Mouse (Mus musculus): ENCODE data around the gene Dab2ip. TPM values are rescaled to one million over a fixed set of nuclear protein-coding genes. Genes with fewer than 3 reads are reported as not detected.

Dab2ip gene
- polyA plus RNA-seq, 1 experiment from 2014 or later: 62.4 TPM

GRCm38 (mm10) chr2:35692272-35692900 lies 134.3 kb downstream of the Dab2ip start:
- H3K4me2 ChIP-seq: no peak overlapping the region
- H3K9ac ChIP-seq (replicated peaks): no peak overlapping the region
- H3K27ac ChIP-seq (replicated peaks): peak overlapping the region; percentile 46; the same call in 1 of the 2 replicates
- ATAC-seq (ENCODE audit: low FRiP score): no peak
- H3K4me3 ChIP-seq (replicated peaks): no peak overlapping the region
- WGBS: 90% methylated on average over 11 of the region's 11 CpGs
- no peaks in the 10 kb centered on the region for H3K27me3 ChIP-seq (replicated peaks)
- H3K4me1 ChIP-seq: peaks cover 92% of the 10 kb centered on the region
- no peaks in the 10 kb centered on the region for H3K9me3 ChIP-seq (replicated peaks)
- H3K36me3 ChIP-seq: no peaks in the 10 kb centered on the region

- Histone ChIP-seq H3K9ac (replicated peaks) (no peak overlapping the region), H3K36me3 (no peaks in the 10 kb centered on the region), H3K27me3 (replicated peaks) (no peaks in the 10 kb centered on the region), H3K9me3 (replicated peaks) (no peaks in the 10 kb centered on the region), H3K4me1 (peaks cover 87% of the 10 kb centered on the region), H3K4me3 (replicated peaks) (no peak overlapping the region), H3K4me2 (no peak overlapping the region), H3K27ac (replicated peaks) (no peak overlapping the region)
- 80% methylated on average over 7 of the region's 7 CpGs for WGBS
- ATAC-seq (ENCODE audit: low FRiP score): no peak
Observed at GRCm38 (mm10) chr2:35693037-35693436, 135.0 kb downstream of the Dab2ip start.

- Histone ChIP-seq H3K27me3 (replicated peaks) (no peaks in the 10 kb centered on the region), H3K4me2 (no peak overlapping the region), H3K9me3 (replicated peaks) (no peaks in the 10 kb centered on the region), H3K9ac (replicated peaks) (no peak overlapping the region), H3K4me3 (replicated peaks) (no peak overlapping the region), H3K36me3 (no peaks in the 10 kb centered on the region), H3K4me1 (peaks cover 78% of the 10 kb centered on the region), H3K27ac (replicated peaks) (no peak overlapping the region)
- ATAC-seq (ENCODE audit: low FRiP score): no peak
- 36% methylated on average over 2 of the region's 2 CpGs for WGBS
Observed at GRCm38 (mm10) chr2:35694111-35694510, 136.0 kb downstream of the Dab2ip start.

GRCm38 (mm10) chr2:35696193-35696541 lies 138.1 kb downstream of the Dab2ip start:
- H3K9ac ChIP-seq (replicated peaks): no peak overlapping the region
- no peaks in the 10 kb centered on the region for H3K36me3 ChIP-seq
- 65% methylated on average over 7 of the region's 7 CpGs for WGBS
- peak overlapping the region; percentile 60; the same call in 1 of the 2 replicates for H3K27ac ChIP-seq (replicated peaks)
- no peak for ATAC-seq (ENCODE audit: low FRiP score)
- H3K9me3 ChIP-seq (replicated peaks): no peaks in the 10 kb centered on the region
- no peak overlapping the region for H3K4me3 ChIP-seq (replicated peaks)
- peaks cover 79% of the 10 kb centered on the region for H3K4me1 ChIP-seq
- H3K4me2 ChIP-seq: peak overlapping the region; percentile 20; the same call in 1 of the 2 replicates
- no peaks in the 10 kb centered on the region for H3K27me3 ChIP-seq (replicated peaks)

- WGBS: 48% methylated on average over 3 of the region's 3 CpGs
- no peak overlapping the region for H3K9ac ChIP-seq (replicated peaks)
- peaks cover 75% of the 10 kb centered on the region for H3K4me1 ChIP-seq
- H3K27me3 ChIP-seq (replicated peaks): no peaks in the 10 kb centered on the region
- H3K27ac ChIP-seq (replicated peaks): peak overlapping the region; percentile 58
- peak overlapping the region; percentile 20 for H3K4me2 ChIP-seq
- H3K4me3 ChIP-seq (replicated peaks): no peak overlapping the region
- no peaks in the 10 kb centered on the region for H3K36me3 ChIP-seq
- no peaks in the 10 kb centered on the region for H3K9me3 ChIP-seq (replicated peaks)
- no peak for ATAC-seq (ENCODE audit: low FRiP score)
Observed at GRCm38 (mm10) chr2:35696542-35697391, 138.7 kb downstream of the Dab2ip start.

- no peak overlapping the region for H3K4me3 ChIP-seq (replicated peaks)
- no peak for ATAC-seq (ENCODE audit: low FRiP score)
- no peak overlapping the region for H3K9ac ChIP-seq (replicated peaks)
- no peak overlapping the region for H3K4me2 ChIP-seq
- H3K36me3 ChIP-seq: no peaks in the 10 kb centered on the region
- peaks cover 75% of the 10 kb centered on the region for H3K4me1 ChIP-seq
- H3K9me3 ChIP-seq (replicated peaks): no peaks in the 10 kb centered on the region
- WGBS: 76% methylated on average over 3 of the region's 3 CpGs
- no peaks in the 10 kb centered on the region for H3K27me3 ChIP-seq (replicated peaks)
- no peak overlapping the region for H3K27ac ChIP-seq (replicated peaks)
Observed at GRCm38 (mm10) chr2:35697768-35698167, 139.7 kb downstream of the Dab2ip start.

- peaks cover 6% of the 10 kb centered on the region; the same call in 1 of the 2 replicates for H3K36me3 ChIP-seq
- no peak for ATAC-seq (ENCODE audit: low FRiP score)
- no peak overlapping the region for H3K4me3 ChIP-seq (replicated peaks)
- H3K27me3 ChIP-seq (replicated peaks): no peaks in the 10 kb centered on the region
- H3K4me2 ChIP-seq: no peak overlapping the region
- H3K27ac ChIP-seq (replicated peaks): no peak overlapping the region
- H3K9ac ChIP-seq (replicated peaks): no peak overlapping the region
- peaks cover 51% of the 10 kb centered on the region for H3K4me1 ChIP-seq
- WGBS: 83% methylated on average over 2 of the region's 2 CpGs
- H3K9me3 ChIP-seq (replicated peaks): no peaks in the 10 kb centered on the region
Observed at GRCm38 (mm10) chr2:35700966-35701365, 142.9 kb downstream of the Dab2ip start.

- H3K4me2 ChIP-seq: no peak overlapping the region
- no peaks in the 10 kb centered on the region for H3K27me3 ChIP-seq (replicated peaks)
- no peak overlapping the region for H3K4me3 ChIP-seq (replicated peaks)
- no peak for ATAC-seq (ENCODE audit: low FRiP score)
- no peaks in the 10 kb centered on the region for H3K9me3 ChIP-seq (replicated peaks)
- H3K9ac ChIP-seq (replicated peaks): no peak overlapping the region
- H3K27ac ChIP-seq (replicated peaks): no peak overlapping the region; the same call in 1 of the 2 replicates
- peaks cover 46% of the 10 kb centered on the region for H3K4me1 ChIP-seq
- 90% methylated on average over 7 of the region's 7 CpGs for WGBS
- H3K36me3 ChIP-seq: peaks cover 6% of the 10 kb centered on the region; the same call in 1 of the 2 replicates
Observed at GRCm38 (mm10) chr2:35702001-35702400, 143.9 kb downstream of the Dab2ip start.

- Histone ChIP-seq H3K27ac (replicated peaks) (no peak overlapping the region; the same call in 1 of the 2 replicates), H3K36me3 (peaks cover 6% of the 10 kb centered on the region; the same call in 1 of the 2 replicates), H3K4me1 (peaks cover 43% of the 10 kb centered on the region), H3K4me2 (no peak overlapping the region), H3K9ac (replicated peaks) (no peak overlapping the region), H3K9me3 (replicated peaks) (no peaks in the 10 kb centered on the region), H3K27me3 (replicated peaks) (no peaks in the 10 kb centered on the region), H3K4me3 (replicated peaks) (no peak overlapping the region)
- 40% methylated on average over 6 of the region's 6 CpGs for WGBS
- ATAC-seq (ENCODE audit: low FRiP score): no peak
Observed at GRCm38 (mm10) chr2:35702608-35703007, 144.5 kb downstream of the Dab2ip start.

- Histone ChIP-seq H3K4me3 (replicated peaks) (no peak overlapping the region), H3K27me3 (replicated peaks) (no peaks in the 10 kb centered on the region), H3K27ac (replicated peaks) (no peak overlapping the region; the same call in none of the 2 replicates), H3K4me1 (peaks cover 43% of the 10 kb centered on the region), H3K9me3 (replicated peaks) (no peaks in the 10 kb centered on the region), H3K4me2 (no peak overlapping the region), H3K36me3 (peaks cover 10% of the 10 kb centered on the region; the same call in 1 of the 2 replicates), H3K9ac (replicated peaks) (no peak overlapping the region)
- no peak for ATAC-seq (ENCODE audit: low FRiP score)
- WGBS: 86% methylated on average over 3 of the region's 3 CpGs
Observed at GRCm38 (mm10) chr2:35703241-35703640, 145.2 kb downstream of the Dab2ip start.

GRCm38 (mm10) chr2:35712611-35713010 lies 154.5 kb downstream of the Dab2ip start:
- WGBS: 98% methylated on average over 5 of the region's 5 CpGs
- ATAC-seq (ENCODE audit: low FRiP score): no peak
- Histone ChIP-seq H3K4me1 (peaks cover 11% of the 10 kb centered on the region; the same call in 1 of the 2 replicates), H3K9ac (replicated peaks) (no peak overlapping the region), H3K36me3 (peaks cover 74% of the 10 kb centered on the region), H3K4me3 (replicated peaks) (no peak overlapping the region), H3K9me3 (replicated peaks) (no peaks in the 10 kb centered on the region), H3K27ac (replicated peaks) (no peak overlapping the region), H3K27me3 (replicated peaks) (no peaks in the 10 kb centered on the region), H3K4me2 (no peak overlapping the region)

GRCm38 (mm10) chr2:35713460-35713859 lies 155.4 kb downstream of the Dab2ip start:
- WGBS: 78% methylated on average over 7 of the region's 7 CpGs
- Histone ChIP-seq H3K9me3 (replicated peaks) (no peaks in the 10 kb centered on the region), H3K4me2 (no peak overlapping the region), H3K36me3 (peaks cover 78% of the 10 kb centered on the region), H3K27ac (replicated peaks) (no peak overlapping the region), H3K4me3 (replicated peaks) (no peak overlapping the region), H3K4me1 (peaks cover 11% of the 10 kb centered on the region; the same call in 1 of the 2 replicates), H3K27me3 (replicated peaks) (no peaks in the 10 kb centered on the region), H3K9ac (replicated peaks) (no peak overlapping the region)
- no peak for ATAC-seq (ENCODE audit: low FRiP score)
